Mouse (Mus musculus): ENCODE measurements around the gene Ddx58. TPM values are rescaled to one million over a fixed set of nuclear protein-coding genes. Genes with fewer than 3 reads are reported as not detected.

Ddx58 gene
- polyA plus RNA-seq, 1 experiment = 43.6 TPM

- Histone ChIP-seq H3K9ac (ENCODE audit: low read depth, poor library complexity, severe bottlenecking) (no peak overlapping the region), H3K4me3 (ENCODE audit: low read depth, low read length) (no peak overlapping the region), H3K4me1 (ENCODE audit: control insufficient read depth, insufficient read depth, low read length) (no peaks in the 10 kb centered on the region), H3K9me3 (replicated peaks; ENCODE audit: control insufficient read depth, insufficient read depth, low read length, poor library complexity, severe bottlenecking) (no peaks in the 10 kb centered on the region), H3K27me3 (ENCODE audit: control insufficient read depth, insufficient read depth, low read length, poor library complexity, severe bottlenecking) (no peaks in the 10 kb centered on the region), H3K27ac (ENCODE audit: insufficient read depth, low read length) (no peak overlapping the region), H3K36me3 (ENCODE audit: control insufficient read depth, insufficient read depth, low read length, poor library complexity, severe bottlenecking) (peaks cover 20% of the 10 kb centered on the region)
- TF ChIP-seq EP300 (IDR thresholded peaks at IDR 0.05; ENCODE audit: insufficient read depth, low read depth, low read length) (no peak), CTCF (IDR thresholded peaks at IDR 0.05; ENCODE audit: low read depth, low read length) (no peak), POLR2A (IDR thresholded peaks at IDR 0.05; ENCODE audit: insufficient read depth, low read length) (no peak)
Observed at GRCm38 (mm10) chr4:40205231-40205903, 34.3 kb downstream of the Ddx58 start.

DNA sequence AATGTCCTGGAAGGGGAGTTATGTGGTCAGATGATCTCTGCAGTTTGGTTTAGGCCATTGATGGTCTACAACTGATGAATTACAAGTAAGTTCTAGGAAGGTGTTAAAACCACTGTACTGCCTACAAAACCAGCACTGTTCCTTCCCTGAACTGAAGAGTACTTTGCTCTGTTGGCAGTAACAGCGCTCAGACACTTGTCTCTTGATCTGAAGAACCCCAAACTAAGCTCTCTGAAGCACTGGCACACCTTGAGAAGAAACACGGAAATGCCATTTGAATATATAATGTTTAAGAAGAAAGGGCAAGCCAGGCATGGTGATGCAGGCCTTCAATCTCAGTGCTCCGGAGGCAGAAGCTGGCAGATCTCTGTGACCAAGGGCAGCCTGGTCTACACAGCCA, 35.3 kb downstream of the Ddx58 start:
- peaks cover 15% of the 10 kb centered on the region for H3K36me3 ChIP-seq (ENCODE audit: control insufficient read depth, insufficient read depth, low read length, poor library complexity, severe bottlenecking)
- H3K4me1 ChIP-seq (ENCODE audit: control insufficient read depth, insufficient read depth, low read length) = no peaks in the 10 kb centered on the region
- H3K27me3 ChIP-seq (ENCODE audit: control insufficient read depth, insufficient read depth, low read length, poor library complexity, severe bottlenecking) = no peaks in the 10 kb centered on the region
- H3K4me3 ChIP-seq (ENCODE audit: low read depth, low read length) = no peak overlapping the region
- H3K9me3 ChIP-seq (replicated peaks; ENCODE audit: control insufficient read depth, insufficient read depth, low read length, poor library complexity, severe bottlenecking) = no peaks in the 10 kb centered on the region
- no peak overlapping the region for H3K9ac ChIP-seq (ENCODE audit: low read depth, poor library complexity, severe bottlenecking)
- H3K27ac ChIP-seq (ENCODE audit: insufficient read depth, low read length) = no peak overlapping the region
- TF ChIP-seq CTCF (IDR thresholded peaks at IDR 0.05; ENCODE audit: low read depth, low read length) (no peak), EP300 (IDR thresholded peaks at IDR 0.05; ENCODE audit: insufficient read depth, low read depth, low read length) (no peak), POLR2A (IDR thresholded peaks at IDR 0.05; ENCODE audit: insufficient read depth, low read length) (no peak)

- no peak for TF ChIP-seq EP300 (IDR thresholded peaks at IDR 0.05; ENCODE audit: insufficient read depth, low read depth, low read length)
- no peak for TF ChIP-seq CTCF (IDR thresholded peaks at IDR 0.05; ENCODE audit: low read depth, low read length)
- TF ChIP-seq POLR2A (IDR thresholded peaks at IDR 0.05; ENCODE audit: insufficient read depth, low read length) = no peak
- Histone ChIP-seq H3K4me3 (ENCODE audit: low read depth, low read length) (no peak overlapping the region), H3K4me1 (ENCODE audit: control insufficient read depth, insufficient read depth, low read length) (no peaks in the 10 kb centered on the region), H3K36me3 (ENCODE audit: control insufficient read depth, insufficient read depth, low read length, poor library complexity, severe bottlenecking) (peaks cover 6% of the 10 kb centered on the region), H3K27ac (ENCODE audit: insufficient read depth, low read length) (no peak overlapping the region), H3K27me3 (ENCODE audit: control insufficient read depth, insufficient read depth, low read length, poor library complexity, severe bottlenecking) (no peaks in the 10 kb centered on the region), H3K9ac (ENCODE audit: low read depth, poor library complexity, severe bottlenecking) (no peak overlapping the region), H3K9me3 (replicated peaks; ENCODE audit: control insufficient read depth, insufficient read depth, low read length, poor library complexity, severe bottlenecking) (no peaks in the 10 kb centered on the region)
Observed at GRCm38 (mm10) chr4:40202205-40202604, 37.4 kb downstream of the Ddx58 start.

DNA sequence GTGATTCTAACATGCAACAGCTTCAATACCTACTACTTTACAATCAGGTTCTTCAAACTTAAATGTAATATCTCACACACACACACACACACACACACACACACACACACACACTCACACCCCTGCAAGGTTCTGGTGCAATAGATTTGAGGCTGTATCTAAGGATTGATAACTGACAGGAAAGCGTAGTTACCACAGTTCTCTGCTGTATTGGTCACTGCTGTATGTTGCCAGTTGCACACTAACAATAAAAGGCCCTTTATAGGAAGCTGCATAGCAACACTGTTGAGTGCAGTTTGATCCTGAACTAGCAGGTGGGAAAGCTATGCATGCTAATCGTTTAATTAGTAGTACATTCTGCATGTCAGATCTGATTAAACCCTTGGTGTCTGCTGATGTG, 44.3 kb downstream of the Ddx58 start:
- TF ChIP-seq CTCF (IDR thresholded peaks at IDR 0.05; ENCODE audit: low read depth, low read length) = no peak
- TF ChIP-seq POLR2A (IDR thresholded peaks at IDR 0.05; ENCODE audit: insufficient read depth, low read length) = no peak
- no peak for TF ChIP-seq EP300 (IDR thresholded peaks at IDR 0.05; ENCODE audit: insufficient read depth, low read depth, low read length)
- Histone ChIP-seq H3K27me3 (ENCODE audit: control insufficient read depth, insufficient read depth, low read length, poor library complexity, severe bottlenecking) (no peaks in the 10 kb centered on the region), H3K9ac (ENCODE audit: low read depth, poor library complexity, severe bottlenecking) (no peak overlapping the region), H3K4me1 (ENCODE audit: control insufficient read depth, insufficient read depth, low read length) (no peaks in the 10 kb centered on the region), H3K36me3 (ENCODE audit: control insufficient read depth, insufficient read depth, low read length, poor library complexity, severe bottlenecking) (no peaks in the 10 kb centered on the region), H3K4me3 (ENCODE audit: low read depth, low read length) (no peak overlapping the region), H3K27ac (ENCODE audit: insufficient read depth, low read length) (no peak overlapping the region), H3K9me3 (replicated peaks; ENCODE audit: control insufficient read depth, insufficient read depth, low read length, poor library complexity, severe bottlenecking) (no peaks in the 10 kb centered on the region)

GRCm38 (mm10) chr4:40193461-40193860, 46.2 kb downstream of the Ddx58 start:
- Histone ChIP-seq H3K36me3 (ENCODE audit: control insufficient read depth, insufficient read depth, low read length, poor library complexity, severe bottlenecking) (no peaks in the 10 kb centered on the region), H3K27ac (ENCODE audit: insufficient read depth, low read length) (no peak overlapping the region)
- TF ChIP-seq POLR2A (IDR thresholded peaks at IDR 0.05; ENCODE audit: insufficient read depth, low read length) (no peak), CTCF (IDR thresholded peaks at IDR 0.05; ENCODE audit: low read depth, low read length) (no peak), EP300 (IDR thresholded peaks at IDR 0.05; ENCODE audit: insufficient read depth, low read depth, low read length) (no peak)

GRCm38 (mm10) chr4:40192246-40192645, 47.4 kb downstream of the Ddx58 start:
- H3K9me3 ChIP-seq (replicated peaks; ENCODE audit: control insufficient read depth, insufficient read depth, low read length, poor library complexity, severe bottlenecking) = no peaks in the 10 kb centered on the region
- no peak for TF ChIP-seq CTCF (IDR thresholded peaks at IDR 0.05; ENCODE audit: low read depth, low read length)
- no peak for TF ChIP-seq POLR2A (IDR thresholded peaks at IDR 0.05; ENCODE audit: insufficient read depth, low read length)
- TF ChIP-seq EP300 (IDR thresholded peaks at IDR 0.05; ENCODE audit: insufficient read depth, low read depth, low read length) = no peak
- no peaks in the 10 kb centered on the region for H3K36me3 ChIP-seq (ENCODE audit: control insufficient read depth, insufficient read depth, low read length, poor library complexity, severe bottlenecking)
- H3K4me1 ChIP-seq (ENCODE audit: control insufficient read depth, insufficient read depth, low read length) = peaks cover 3% of the 10 kb centered on the region
- no peaks in the 10 kb centered on the region for H3K27me3 ChIP-seq (ENCODE audit: control insufficient read depth, insufficient read depth, low read length, poor library complexity, severe bottlenecking)
- H3K4me3 ChIP-seq (ENCODE audit: low read depth, low read length) = no peak overlapping the region
- H3K27ac ChIP-seq (ENCODE audit: insufficient read depth, low read length) = no peak overlapping the region
- H3K9ac ChIP-seq (ENCODE audit: low read depth, poor library complexity, severe bottlenecking) = no peak overlapping the region

More at GRCm38 (mm10) chr4:40193461-40193860, 46.2 kb downstream of the Ddx58 start:
- Histone ChIP-seq H3K9me3 (replicated peaks; ENCODE audit: control insufficient read depth, insufficient read depth, low read length, poor library complexity, severe bottlenecking) (no peaks in the 10 kb centered on the region), H3K27me3 (ENCODE audit: control insufficient read depth, insufficient read depth, low read length, poor library complexity, severe bottlenecking) (no peaks in the 10 kb centered on the region), H3K4me3 (ENCODE audit: low read depth, low read length) (no peak overlapping the region), H3K9ac (ENCODE audit: low read depth, poor library complexity, severe bottlenecking) (no peak overlapping the region), H3K4me1 (ENCODE audit: control insufficient read depth, insufficient read depth, low read length) (no peaks in the 10 kb centered on the region)

Measured in ES-Bruce4 (cell line).